Mouse (Mus musculus) liver, embryonic 14.5 days (tissue): Measurements from ENCODE around the gene Apon.

Source experiments
- CTCF ChIP-seq: IDR thresholded peaks from 2 replicates; pipeline ENCODE4 v1.5.1; 2016; ENCODE audit warnings: antibody characterized with exemption, low read depth, control low read depth
- EP300 ChIP-seq: IDR thresholded peaks from 2 replicates; pipeline ENCODE4 v1.6.1; 2016; ENCODE audit warnings: antibody characterized with exemption, low read depth

DNA sequence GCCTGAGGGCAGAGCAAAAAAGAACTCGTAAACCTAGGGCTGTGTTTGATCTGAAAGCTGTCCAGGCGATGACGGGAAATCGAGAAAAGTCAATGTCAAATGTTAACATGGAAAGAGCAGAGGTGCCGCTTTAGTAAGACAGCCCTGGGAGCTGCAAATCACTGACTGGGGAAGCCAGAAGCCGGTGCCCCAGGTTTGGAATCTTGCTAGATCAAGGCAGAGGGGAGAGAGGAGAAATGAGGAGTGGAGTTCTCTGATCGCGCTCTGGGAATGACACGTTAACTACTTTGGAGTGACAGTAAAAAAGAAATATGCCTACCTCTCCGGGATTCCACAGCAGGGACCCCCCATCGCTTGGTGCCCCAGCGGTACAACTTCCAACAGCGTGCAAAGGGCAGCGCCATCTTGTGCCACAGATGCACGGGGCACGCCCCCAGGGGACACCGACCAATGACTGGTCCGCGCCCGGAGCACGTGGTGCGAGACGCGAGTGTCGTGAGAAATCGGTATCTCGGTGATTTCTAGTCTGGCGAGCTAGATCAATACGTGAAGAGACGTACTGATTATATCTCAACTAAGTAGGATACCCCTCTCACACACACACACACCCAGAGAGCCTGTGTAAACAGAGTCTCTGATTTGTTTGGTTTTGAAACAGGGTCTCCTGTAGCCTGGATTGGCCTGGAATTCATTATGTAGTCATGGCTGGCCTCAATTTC, 42.3 kb upstream of the Apon start, which contains the start of gene Spryd4:
- TF ChIP-seq CTCF (peak; percentile 61), EP300 (no peak)
